ENCODE assay signal across 8 mouse cellular contexts in genomic region chr11:69396772-69397171, GRCm38 (mm10). TPM values are rescaled to one million over a fixed set of nuclear protein-coding genes. Genes with fewer than 3 reads are reported as not detected.
DNase-seq lines count a peak whose midpoint lies in the region; ATAC-seq and TF ChIP-seq lines count a peak whose summit lies in the region.

No protein-coding gene starts in this region.

- TF ChIP-seq CTCF in E14TG2a.4 (conservative IDR thresholded peaks at IDR 0.05; ENCODE audit: low read length) = no peak

- H3K27me3 ChIP-seq in E14TG2a.4 (ENCODE audit: insufficient read depth, low read length) = 0 out of 2 replicates have a peak, but pooled peaks cover 9% of the 10 kb centered on the region
- peaks cover 41% of the 10 kb centered on the region for H3K27me3 ChIP-seq in forebrain, embryonic 12.5 days
- H3K27me3 ChIP-seq in limb, embryonic 10.5 days (ENCODE audit: low read depth, poor library complexity, severe bottlenecking) = peaks cover 13% of the 10 kb centered on the region; the same call in 1 of the 2 replicates
- H3K27me3 ChIP-seq in midbrain, embryonic 16.5 days (ENCODE audit: control insufficient read depth, insufficient read depth, low read depth, low read length) = no peaks in the 10 kb centered on the region

- ATAC-seq in forebrain, embryonic 12.5 days (ENCODE audit: low FRiP score) = no peak
- ATAC-seq in midbrain, embryonic 16.5 days = no peak
- ATAC-seq in activated CD4-positive, CD25-positive, alpha-beta regulatory T cell, adult 4 months = no peak

- peak overlapping the region; percentile 82 for H3K4me2 ChIP-seq in forebrain, embryonic 12.5 days
- H3K4me2 ChIP-seq in midbrain, embryonic 16.5 days (ENCODE audit: low read length) = peak overlapping the region; percentile 77

- intact Hi-C loops in left cerebral cortex, postnatal 36 days (cut with DNase I) = loop anchor here (5.0 kb wide), 1 partner anchor 181 kb away; no protein-coding TSS in a partner anchor

- H3K27ac ChIP-seq in forebrain, embryonic 12.5 days = peak overlapping the region; percentile 42; the same call in 1 of the 2 replicates
- H3K27ac ChIP-seq in limb, embryonic 10.5 days = peak overlapping the region; percentile 98
- no peak overlapping the region for H3K27ac ChIP-seq in midbrain, embryonic 16.5 days (ENCODE audit: low read length)

- peak overlapping the region; percentile 78 for H3K9ac ChIP-seq in forebrain, embryonic 12.5 days
- peak overlapping the region; percentile 77; the same call in 1 of the 2 replicates for H3K9ac ChIP-seq in midbrain, embryonic 16.5 days (ENCODE audit: low read depth, low read length)

- 20% methylated on average over 11 of the region's 11 CpGs for WGBS in forebrain, embryonic 12.5 days
- 36% methylated on average over 11 of the region's 11 CpGs for WGBS in limb, embryonic 10.5 days
- WGBS in midbrain, embryonic 16.5 days = 24% methylated on average over 11 of the region's 11 CpGs

- peak overlapping the region; percentile 88 for H3K4me3 ChIP-seq in E14TG2a.4 (replicated peaks; ENCODE audit: low read length)
- peak overlapping the region; percentile 66 for H3K4me3 ChIP-seq in forebrain, embryonic 12.5 days (replicated peaks)
- H3K4me3 ChIP-seq in limb, embryonic 10.5 days = peak overlapping the region; percentile 69
- H3K4me3 ChIP-seq in midbrain, embryonic 16.5 days (ENCODE audit: low read depth, low read length) = no peak overlapping the region

- H3K4me1 ChIP-seq in E14TG2a.4 (replicated peaks; ENCODE audit: low read depth, low read length) = peaks cover 60% of the 10 kb centered on the region
- peaks cover 53% of the 10 kb centered on the region for H3K4me1 ChIP-seq in forebrain, embryonic 12.5 days
- peaks cover 62% of the 10 kb centered on the region for H3K4me1 ChIP-seq in limb, embryonic 10.5 days
- H3K4me1 ChIP-seq in midbrain, embryonic 16.5 days (ENCODE audit: control insufficient read depth, insufficient read depth, low read length) = peaks cover 11% of the 10 kb centered on the region

- H3K36me3 ChIP-seq in E14TG2a.4 (ENCODE audit: insufficient read depth, low read length) = peaks cover 31% of the 10 kb centered on the region
- H3K36me3 ChIP-seq in forebrain, embryonic 12.5 days (replicated peaks) = peaks cover 33% of the 10 kb centered on the region
- H3K36me3 ChIP-seq in limb, embryonic 10.5 days = peaks cover 33% of the 10 kb centered on the region
- peaks cover 14% of the 10 kb centered on the region for H3K36me3 ChIP-seq in midbrain, embryonic 16.5 days (ENCODE audit: control insufficient read depth, insufficient read depth, low read length)

- DNase-seq in NIH3T3 (ENCODE audit: low read depth) = peak; percentile 28
- DNase-seq in heart, postnatal 4 days = peak; percentile 73
- DNase-seq in limb, embryonic 10.5 days (ENCODE audit: low spot score) = peak; percentile 51
- no peak for DNase-seq in left cerebral cortex, postnatal 36 days (ENCODE audit: low spot score in 2 of 2)

- H3K9me3 ChIP-seq in E14TG2a.4 (ENCODE audit: low read length) = no peaks in the 10 kb centered on the region
- no peaks in the 10 kb centered on the region for H3K9me3 ChIP-seq in forebrain, embryonic 12.5 days
- H3K9me3 ChIP-seq in limb, embryonic 10.5 days (replicated peaks) = no peaks in the 10 kb centered on the region
- H3K9me3 ChIP-seq in midbrain, embryonic 16.5 days (replicated peaks; ENCODE audit: control insufficient read depth, low read length, poor library complexity, severe bottlenecking) = no peaks in the 10 kb centered on the region

RNA-seq across cellular contexts. Expression of gene Tmem88, which starts 1.3 kb away (rescaled TPM):
- polyA plus RNA-seq in forebrain, embryonic 12.5 days (2016; fragmentation: Nextera tagmentation; extraction: Ambion mirVana) = 9.1 and 11.2 TPM in 2 replicates
- 10 to 100 TPM; 37.1 to 38.3 TPM for total RNA-seq in heart, postnatal 4 days (2021)
- polyA plus RNA-seq in limb, embryonic 10.5 days (2016; fragmentation: Nextera tagmentation; extraction: Ambion mirVana) = 23.0 and 24.7 TPM in 2 replicates
- 5.2 and 5.9 TPM in 2 replicates for polyA plus RNA-seq in midbrain, embryonic 16.5 days (2015; fragmentation: Nextera tagmentation; extraction: Ambion mirVana)
- polyA plus RNA-seq in activated CD4-positive, CD25-positive, alpha-beta regulatory T cell, adult 4 months (2017; shearing (Covaris generic)) = under 1 TPM; 0.22 to 0.51 TPM
- 1 to 10 TPM; 2.9 to 4.7 TPM for total RNA-seq in left cerebral cortex, postnatal 36 days (2021)

RNA-seq across cellular contexts. Expression of gene Cyb5d1, which starts 1.3 kb away (rescaled TPM):
- 55.0 and 60.9 TPM in 2 replicates for polyA plus RNA-seq in forebrain, embryonic 12.5 days (2016; fragmentation: Nextera tagmentation; extraction: Ambion mirVana)
- 10 to 100 TPM; 21.3 to 22.1 TPM for total RNA-seq in heart, postnatal 4 days (2021)
- 45.2 and 51.6 TPM in 2 replicates for polyA plus RNA-seq in limb, embryonic 10.5 days (2016; fragmentation: Nextera tagmentation; extraction: Ambion mirVana)
- 27.1 and 28.9 TPM in 2 replicates for polyA plus RNA-seq in midbrain, embryonic 16.5 days (2015; fragmentation: Nextera tagmentation; extraction: Ambion mirVana)
- 10 to 100 TPM in 1 of 2 experiments, 1 to 10 TPM in 1; 9.4 to 17.9 TPM for polyA plus RNA-seq in activated CD4-positive, CD25-positive, alpha-beta regulatory T cell, adult 4 months (2017; shearing (Covaris generic))
- 10 to 100 TPM; 36.4 to 43.1 TPM for total RNA-seq in left cerebral cortex, postnatal 36 days (2021)

RNA-seq across cellular contexts. Expression of gene Naa38, which starts 1.5 kb away (rescaled TPM):
- 91.7 and 103 TPM in 2 replicates for polyA plus RNA-seq in forebrain, embryonic 12.5 days (2016; fragmentation: Nextera tagmentation; extraction: Ambion mirVana)
- total RNA-seq in heart, postnatal 4 days (2021) = 100 to 1,000 TPM in 1 of 2 experiments, 10 to 100 TPM in 1; 92.3 to 101 TPM
- polyA plus RNA-seq in limb, embryonic 10.5 days (2016; fragmentation: Nextera tagmentation; extraction: Ambion mirVana) = 140 and 151 TPM in 2 replicates
- 86.2 and 89.6 TPM in 2 replicates for polyA plus RNA-seq in midbrain, embryonic 16.5 days (2015; fragmentation: Nextera tagmentation; extraction: Ambion mirVana)
- polyA plus RNA-seq in activated CD4-positive, CD25-positive, alpha-beta regulatory T cell, adult 4 months (2017; shearing (Covaris generic)) = 100 to 1,000 TPM; 146 TPM
- 100 to 1,000 TPM in 1 of 2 experiments, 10 to 100 TPM in 1; 97.9 to 108 TPM for total RNA-seq in left cerebral cortex, postnatal 36 days (2021)

RNA-seq across cellular contexts. Expression of gene Kdm6b, which starts 16.7 kb away (rescaled TPM):
- polyA plus RNA-seq in forebrain, embryonic 12.5 days (2016; fragmentation: Nextera tagmentation; extraction: Ambion mirVana) = 50.8 and 53.3 TPM in 2 replicates
- 10 to 100 TPM; 48.3 to 49.7 TPM for total RNA-seq in heart, postnatal 4 days (2021)
- polyA plus RNA-seq in limb, embryonic 10.5 days (2016; fragmentation: Nextera tagmentation; extraction: Ambion mirVana) = 36.6 and 40.8 TPM in 2 replicates
- 36.4 and 39.0 TPM in 2 replicates for polyA plus RNA-seq in midbrain, embryonic 16.5 days (2015; fragmentation: Nextera tagmentation; extraction: Ambion mirVana)
- 10 to 100 TPM; 23.6 to 28.3 TPM for polyA plus RNA-seq in activated CD4-positive, CD25-positive, alpha-beta regulatory T cell, adult 4 months (2017; shearing (Covaris generic))
- total RNA-seq in left cerebral cortex, postnatal 36 days (2021) = 10 to 100 TPM; 19.9 to 23.9 TPM

RNA-seq across cellular contexts. Expression of gene Chd3, which starts 27.6 kb away (rescaled TPM):
- polyA plus RNA-seq in forebrain, embryonic 12.5 days (2016; fragmentation: Nextera tagmentation; extraction: Ambion mirVana) = 94.3 and 98.3 TPM in 2 replicates
- 10 to 100 TPM; 75.3 to 76.7 TPM for total RNA-seq in heart, postnatal 4 days (2021)
- 35.1 and 70.5 TPM in 2 replicates for polyA plus RNA-seq in limb, embryonic 10.5 days (2016; fragmentation: Nextera tagmentation; extraction: Ambion mirVana)
- 82.8 and 86.1 TPM in 2 replicates for polyA plus RNA-seq in midbrain, embryonic 16.5 days (2015; fragmentation: Nextera tagmentation; extraction: Ambion mirVana)
- polyA plus RNA-seq in activated CD4-positive, CD25-positive, alpha-beta regulatory T cell, adult 4 months (2017; shearing (Covaris generic)) = 10 to 100 TPM; 58.7 to 62.7 TPM
- total RNA-seq in left cerebral cortex, postnatal 36 days (2021) = 100 to 1,000 TPM; 421 to 443 TPM

Comparison
In these comparisons a context has a peak if more than half of its experiments do, and no peak if none do; other contexts are left out.
1. DNase-seq: peak in NIH3T3 (single experiment), heart, postnatal 4 days (single experiment) and limb, embryonic 10.5 days (single experiment); none in left cerebral cortex, postnatal 36 days (0 of 2).